Mouse (Mus musculus): Measurements from ENCODE around the gene Irgm1. TPM values are rescaled to one million over a fixed set of nuclear protein-coding genes. Genes with fewer than 3 reads are reported as not detected.

The Irgm1 gene
- polyA plus RNA-seq, 1 experiment, result 7.4 TPM

GRCm38 (mm10) chr11:48871817-48872541, 496 bp upstream of the Irgm1 start:
- TF ChIP-seq POLR2A (IDR thresholded peaks at IDR 0.05; ENCODE audit: low read depth, low read length) (no peak), CTCF (IDR thresholded peaks at IDR 0.05; ENCODE audit: extremely low read depth, insufficient read length, insufficient replicate concordance, low read depth, low read length) (peak; percentile 23; the same call in 1 of the 2 replicates)
- H3K36me3 ChIP-seq (ENCODE audit: control insufficient read depth, insufficient read depth, low read length), result peaks cover 4% of the 10 kb centered on the region
- peaks cover 14% of the 10 kb centered on the region; the same call in 1 of the 2 replicates for H3K4me1 ChIP-seq (ENCODE audit: control insufficient read depth, insufficient read depth, insufficient read length, low read length)
- H3K27ac ChIP-seq (ENCODE audit: insufficient read depth, low read depth, low read length), result peak overlapping the region; percentile 94
- no peaks in the 10 kb centered on the region for H3K27me3 ChIP-seq (ENCODE audit: control insufficient read depth, insufficient read depth, low read length)
- peak overlapping the region; percentile 81 for H3K4me3 ChIP-seq (ENCODE audit: low read depth, low read length)
- 4% methylated on average over 17 of the region's 17 CpGs for WGBS

- Histone ChIP-seq H3K27me3 (ENCODE audit: control insufficient read depth, insufficient read depth, low read length) (no peaks in the 10 kb centered on the region), H3K4me1 (ENCODE audit: control insufficient read depth, insufficient read depth, insufficient read length, low read length) (peaks cover 14% of the 10 kb centered on the region; the same call in 1 of the 2 replicates), H3K4me3 (ENCODE audit: low read depth, low read length) (peak overlapping the region; percentile 81), H3K36me3 (ENCODE audit: control insufficient read depth, insufficient read depth, low read length) (peaks cover 15% of the 10 kb centered on the region), H3K27ac (ENCODE audit: insufficient read depth, low read depth, low read length) (peak overlapping the region; percentile 94)
- TF ChIP-seq CTCF (IDR thresholded peaks at IDR 0.05; ENCODE audit: extremely low read depth, insufficient read length, insufficient replicate concordance, low read depth, low read length), result no peak
- no peak for TF ChIP-seq POLR2A (IDR thresholded peaks at IDR 0.05; ENCODE audit: low read depth, low read length)
- 1% methylated on average over 7 of the region's 7 CpGs for WGBS
Observed at GRCm38 (mm10) chr11:48870781-48871180, 702 bp downstream of the Irgm1 start.

- WGBS, result 4% methylated on average over 7 of the region's 7 CpGs
- Histone ChIP-seq H3K27me3 (ENCODE audit: control insufficient read depth, insufficient read depth, low read length) (no peaks in the 10 kb centered on the region), H3K36me3 (ENCODE audit: control insufficient read depth, insufficient read depth, low read length) (peaks cover 24% of the 10 kb centered on the region), H3K27ac (ENCODE audit: insufficient read depth, low read depth, low read length) (peak overlapping the region; percentile 75), H3K4me3 (ENCODE audit: low read depth, low read length) (peak overlapping the region; percentile 64), H3K4me1 (ENCODE audit: control insufficient read depth, insufficient read depth, insufficient read length, low read length) (peaks cover 14% of the 10 kb centered on the region; the same call in 1 of the 2 replicates)
- TF ChIP-seq POLR2A (IDR thresholded peaks at IDR 0.05; ENCODE audit: low read depth, low read length), result no peak; the same call in 1 of the 2 replicates
- no peak for TF ChIP-seq CTCF (IDR thresholded peaks at IDR 0.05; ENCODE audit: extremely low read depth, insufficient read length, insufficient replicate concordance, low read depth, low read length)
Observed at GRCm38 (mm10) chr11:48869380-48870110, 1.9 kb downstream of the Irgm1 start.

- peaks cover 6% of the 10 kb centered on the region; the same call in 1 of the 2 replicates for H3K4me1 ChIP-seq (ENCODE audit: control insufficient read depth, insufficient read depth, insufficient read length, low read length)
- TF ChIP-seq POLR2A (IDR thresholded peaks at IDR 0.05; ENCODE audit: low read depth, low read length) (no peak), CTCF (IDR thresholded peaks at IDR 0.05; ENCODE audit: extremely low read depth, insufficient read length, insufficient replicate concordance, low read depth, low read length) (no peak)
Observed at GRCm38 (mm10) chr11:48866481-48866880, 5.0 kb downstream of the Irgm1 start.

GRCm38 (mm10) chr11:48863808-48864207, 7.7 kb downstream of the Irgm1 start:
- Histone ChIP-seq H3K27me3 (ENCODE audit: control insufficient read depth, insufficient read depth, low read length) (no peaks in the 10 kb centered on the region; the same call in 1 of the 2 replicates), H3K27ac (ENCODE audit: insufficient read depth, low read depth, low read length) (no peak overlapping the region), H3K4me1 (ENCODE audit: control insufficient read depth, insufficient read depth, insufficient read length, low read length) (peaks cover 5% of the 10 kb centered on the region; the same call in 1 of the 2 replicates), H3K4me3 (ENCODE audit: low read depth, low read length) (no peak overlapping the region), H3K36me3 (ENCODE audit: control insufficient read depth, insufficient read depth, low read length) (peaks cover 27% of the 10 kb centered on the region)
- TF ChIP-seq CTCF (IDR thresholded peaks at IDR 0.05; ENCODE audit: extremely low read depth, insufficient read length, insufficient replicate concordance, low read depth, low read length) (no peak), POLR2A (IDR thresholded peaks at IDR 0.05; ENCODE audit: low read depth, low read length) (no peak)
- 81% methylated on average over 3 of the region's 3 CpGs for WGBS

More at GRCm38 (mm10) chr11:48866481-48866880, 5.0 kb downstream of the Irgm1 start:
- Histone ChIP-seq H3K27me3 (ENCODE audit: control insufficient read depth, insufficient read depth, low read length) (no peaks in the 10 kb centered on the region), H3K4me3 (ENCODE audit: low read depth, low read length) (no peak overlapping the region), H3K36me3 (ENCODE audit: control insufficient read depth, insufficient read depth, low read length) (peaks cover 27% of the 10 kb centered on the region), H3K27ac (ENCODE audit: insufficient read depth, low read depth, low read length) (no peak overlapping the region)
- 96% methylated on average over 9 of the region's 9 CpGs for WGBS

- H3K4me1 ChIP-seq (ENCODE audit: control insufficient read depth, insufficient read depth, insufficient read length, low read length), result no peaks in the 10 kb centered on the region
- H3K4me3 ChIP-seq (ENCODE audit: low read depth, low read length), result no peak overlapping the region
- H3K36me3 ChIP-seq (ENCODE audit: control insufficient read depth, insufficient read depth, low read length), result peaks cover 27% of the 10 kb centered on the region
- WGBS, result 81% methylated on average over 1 of the region's 1 CpGs
- TF ChIP-seq CTCF (IDR thresholded peaks at IDR 0.05; ENCODE audit: extremely low read depth, insufficient read length, insufficient replicate concordance, low read depth, low read length), result no peak
- TF ChIP-seq POLR2A (IDR thresholded peaks at IDR 0.05; ENCODE audit: low read depth, low read length), result no peak
- no peak overlapping the region for H3K27ac ChIP-seq (ENCODE audit: insufficient read depth, low read depth, low read length)
- no peaks in the 10 kb centered on the region; the same call in 1 of the 2 replicates for H3K27me3 ChIP-seq (ENCODE audit: control insufficient read depth, insufficient read depth, low read length)
Observed at GRCm38 (mm10) chr11:48862784-48863319, 8.6 kb downstream of the Irgm1 start.
